Mouse (Mus musculus) cerebellum, adult 8-10 months (tissue): Measurements from ENCODE around the gene Lrpprc.

ENCODE experiments used
- DNase-seq: peaks from one replicate; pipeline ENCODE4 v3.0.0; 2022

Lrpprc gene

GRCm38 (mm10) chr17:84758374-84758773 is 32.2 kb downstream of the Lrpprc start:
- no peak for DNase-seq

GRCm38 (mm10) chr17:84756090-84756489 is 34.5 kb downstream of the Lrpprc start:
- no peak for DNase-seq

- DNase-seq: no peak
Observed at GRCm38 (mm10) chr17:84753489-84753888, 37.1 kb downstream of the Lrpprc start.

DNA sequence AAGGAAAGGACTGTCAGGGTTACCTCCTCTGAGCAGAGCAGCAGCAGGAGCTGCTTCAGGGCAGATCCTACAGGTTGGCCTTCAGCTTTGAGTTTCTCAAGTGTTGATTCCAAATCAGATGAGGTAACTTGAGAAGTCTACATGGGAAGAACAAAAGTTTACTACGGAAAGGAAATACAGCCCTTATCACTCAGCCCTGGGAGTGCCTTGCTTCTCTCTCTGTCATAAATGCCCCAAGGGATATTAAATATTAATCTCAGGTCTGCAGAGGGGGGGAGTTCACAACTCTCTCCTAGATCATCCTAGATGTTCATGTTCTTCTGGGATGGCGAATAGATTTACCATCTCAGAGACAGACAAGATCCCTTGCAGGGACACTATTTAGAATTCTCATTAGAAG is 38.3 kb downstream of the Lrpprc start:
- no peak for DNase-seq

- no peak for DNase-seq
Observed at GRCm38 (mm10) chr17:84751630-84752191, 38.9 kb downstream of the Lrpprc start.

DNA sequence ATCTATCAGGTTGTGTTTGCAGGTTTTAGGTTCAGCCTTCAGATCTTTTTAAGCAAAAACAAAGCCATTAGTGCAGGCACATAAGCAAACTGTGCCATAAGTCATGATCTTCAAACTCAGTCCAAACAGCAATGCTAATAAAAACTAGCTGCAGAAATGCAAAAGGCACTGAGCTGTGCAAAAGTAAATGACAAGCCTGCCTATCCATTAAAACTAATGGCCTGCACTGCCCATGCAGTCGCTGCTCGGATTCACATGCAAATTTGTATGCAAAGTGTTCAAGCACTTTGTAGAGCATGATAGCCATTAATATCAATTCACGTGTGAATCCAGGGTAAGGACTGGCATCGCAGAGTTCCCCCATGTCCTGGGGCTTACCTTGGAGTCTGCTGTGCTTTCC is 40.5 kb downstream of the Lrpprc start:
- no peak for DNase-seq

DNA sequence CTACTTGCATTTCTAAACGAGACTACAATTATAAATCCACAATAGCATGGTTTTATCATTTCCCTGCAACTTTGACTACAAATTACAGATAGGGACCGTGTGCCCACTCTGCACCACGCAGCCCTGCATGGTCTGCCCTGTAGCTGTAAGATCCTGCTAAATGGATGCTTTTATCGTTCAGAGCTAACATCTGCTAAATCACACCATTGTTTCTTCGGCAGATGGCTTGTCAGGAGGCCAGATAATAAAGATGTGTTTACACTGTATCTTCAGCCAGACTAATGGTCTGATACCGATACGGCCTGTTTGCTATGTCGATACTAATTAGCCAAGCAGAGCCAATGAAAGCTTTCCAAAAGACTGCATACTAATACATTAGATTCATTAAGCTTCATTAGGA is 41.3 kb downstream of the Lrpprc start:
- no peak for DNase-seq

DNA sequence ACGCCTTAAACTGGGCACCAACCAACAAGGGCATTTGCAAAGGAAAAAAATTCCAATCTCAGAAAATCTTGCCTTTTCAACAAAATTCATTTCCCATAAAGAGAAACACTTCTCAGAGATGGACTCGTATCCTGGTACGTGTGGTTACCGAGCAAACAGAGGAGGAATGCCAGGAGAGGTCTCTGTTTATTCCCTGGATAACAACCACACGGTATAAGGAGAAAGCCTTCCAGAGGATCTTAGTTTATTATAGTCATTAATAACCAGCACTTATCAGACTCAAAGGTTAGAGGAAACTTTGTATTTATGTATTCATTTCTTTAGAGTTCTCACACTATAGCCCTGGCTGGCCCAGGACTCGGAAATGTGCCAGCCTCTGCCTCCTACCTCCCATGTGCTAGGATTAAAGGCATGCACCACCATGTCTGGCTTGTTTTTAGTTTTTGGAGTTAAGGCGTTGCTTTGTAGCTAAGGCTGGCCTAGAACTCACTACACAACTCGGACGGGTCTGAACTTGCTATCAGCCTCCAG is 42.4 kb downstream of the Lrpprc start:
- no peak for DNase-seq

- DNase-seq: no peak
Observed at GRCm38 (mm10) chr17:84747212-84747611, 43.4 kb downstream of the Lrpprc start.

- no peak for DNase-seq
Observed at GRCm38 (mm10) chr17:84745001-84745400, 45.6 kb downstream of the Lrpprc start.

GRCm38 (mm10) chr17:84744256-84744655 is 46.3 kb downstream of the Lrpprc start:
- DNase-seq: no peak

- peak; percentile 20 for DNase-seq
Observed at GRCm38 (mm10) chr17:84738073-84738797, 52.4 kb downstream of the Lrpprc start.

DNA sequence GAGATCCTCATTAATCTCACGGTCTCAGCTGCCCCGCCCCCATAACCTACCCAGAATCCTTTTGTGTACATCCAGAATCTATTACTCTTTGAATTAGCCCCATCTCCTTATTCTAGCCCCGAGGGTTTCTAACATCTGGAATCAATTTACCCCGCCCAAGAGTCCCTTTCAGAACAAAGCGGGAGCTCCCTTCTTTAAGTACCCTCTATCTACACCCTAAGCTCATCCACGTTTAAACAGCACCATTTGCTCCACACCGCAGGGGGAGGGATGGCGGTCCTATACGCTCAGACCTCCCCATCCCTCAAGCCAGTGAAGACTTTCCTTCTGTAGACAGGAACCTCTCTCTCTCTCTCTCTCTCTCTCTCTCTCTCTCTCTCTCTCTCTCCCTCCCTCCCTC is 53.9 kb downstream of the Lrpprc start:
- DNase-seq: no peak

GRCm38 (mm10) chr17:84732612-84733011 is 58.0 kb downstream of the Lrpprc start:
- no peak for DNase-seq

DNA sequence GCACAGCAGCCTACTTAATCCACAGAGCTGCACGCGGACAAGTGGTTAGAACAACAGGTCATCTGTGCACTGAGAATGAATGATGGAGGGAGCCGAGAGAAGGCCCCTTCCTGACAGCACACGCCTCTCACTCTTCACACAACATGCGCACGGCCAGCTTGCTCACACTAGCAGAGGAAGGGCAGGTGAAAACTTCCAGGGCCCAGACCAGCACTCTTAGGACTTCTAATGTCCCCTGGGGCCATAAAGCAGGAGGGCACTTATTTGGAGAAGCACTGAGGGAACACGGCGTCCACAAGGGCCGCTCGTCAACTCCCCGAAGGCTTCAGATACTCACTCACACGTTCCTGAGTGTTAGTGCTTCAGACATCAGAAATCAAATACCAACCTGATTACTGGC is 59.2 kb downstream of the Lrpprc start:
- no peak for DNase-seq

DNA sequence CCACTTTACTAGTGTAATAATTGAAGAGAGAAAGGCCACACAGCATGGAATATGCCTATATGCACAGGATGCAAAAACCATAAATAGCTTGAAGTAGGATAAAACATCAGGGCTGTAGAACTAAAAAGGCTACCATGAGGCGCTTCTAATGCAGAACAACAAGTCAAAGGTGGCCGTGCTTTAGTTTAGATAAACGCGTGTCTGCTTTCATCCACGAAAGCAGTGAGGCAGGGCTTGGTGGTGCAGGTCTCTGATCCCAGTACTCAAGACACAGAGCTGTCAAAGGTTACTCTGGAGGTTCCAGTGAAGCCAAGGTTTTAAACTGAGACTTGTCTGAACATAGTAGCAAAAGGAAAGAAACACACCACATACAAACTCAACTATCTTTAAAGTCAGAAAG is 61.4 kb downstream of the Lrpprc start:
- DNase-seq: no peak

DNA sequence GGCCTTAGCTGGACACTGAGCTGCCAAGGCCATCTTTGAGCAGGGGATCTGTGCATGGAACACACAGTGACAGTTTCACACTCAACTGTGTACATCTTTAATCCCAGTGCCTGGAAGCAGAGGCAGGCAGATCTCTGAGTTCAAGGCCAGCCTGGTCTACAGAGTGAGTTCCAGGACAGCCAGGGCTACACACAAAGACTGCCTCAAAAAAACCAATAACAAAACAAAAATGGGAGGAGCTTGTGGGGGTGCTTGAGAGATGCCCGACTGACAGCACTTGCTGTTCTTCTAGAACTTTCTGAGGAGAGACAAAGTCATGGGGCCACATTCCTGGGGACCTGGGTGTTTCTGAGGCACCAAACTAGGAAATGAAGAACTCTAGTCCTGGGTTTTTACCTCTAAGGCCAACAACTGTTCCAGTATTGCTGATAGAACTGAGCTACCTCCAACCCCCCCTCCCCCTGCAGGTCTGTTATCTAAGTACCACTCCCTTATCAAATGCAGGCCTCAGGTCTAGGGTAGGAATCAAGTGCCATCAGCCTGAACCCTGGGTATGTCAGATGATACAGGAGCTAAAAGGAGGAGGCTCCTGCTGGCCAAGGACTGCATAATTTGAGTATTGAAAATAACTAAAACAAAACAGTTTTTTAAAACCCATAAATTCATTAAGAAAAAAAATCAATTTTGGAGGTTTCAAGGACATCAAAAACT is 62.2 kb downstream of the Lrpprc start:
- no peak for DNase-seq

DNA sequence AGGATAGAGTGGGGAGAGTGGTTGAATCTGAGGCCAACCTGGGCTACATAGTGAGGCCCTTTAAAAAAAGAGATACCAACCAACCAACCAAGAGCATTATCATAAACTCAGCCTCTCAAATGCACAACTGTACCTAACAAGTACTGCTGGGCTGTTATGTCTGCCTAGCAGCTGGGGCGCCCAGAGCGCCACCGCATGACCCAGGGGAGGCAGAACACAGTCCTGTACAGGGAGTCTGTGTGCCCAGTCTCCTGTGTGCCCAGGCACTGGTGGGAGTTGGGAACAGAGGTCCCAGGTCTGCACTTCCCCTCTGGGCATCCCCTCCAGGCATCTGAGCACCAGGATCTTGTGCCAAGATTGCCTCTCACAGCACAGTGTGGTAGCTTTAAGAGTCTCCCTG is 65.4 kb downstream of the Lrpprc start:
- no peak for DNase-seq

DNA sequence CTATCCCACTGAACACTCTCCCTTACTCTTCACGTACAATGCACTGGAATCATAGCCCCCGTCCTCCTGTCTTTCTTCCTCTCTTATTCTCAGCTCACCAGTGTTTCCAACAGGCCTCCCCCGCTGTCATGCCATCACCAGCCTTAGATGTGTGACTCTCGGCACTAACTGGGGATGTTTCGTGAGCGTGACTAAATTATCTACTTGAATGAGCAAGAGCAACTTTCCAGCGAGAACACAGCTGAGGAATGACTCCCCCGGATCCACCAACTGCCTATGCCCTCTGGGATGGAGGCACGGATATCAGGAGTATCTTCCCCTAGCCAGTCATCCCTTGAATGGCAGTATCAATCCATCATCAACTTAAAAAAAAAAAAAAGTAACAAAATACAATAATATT is 66.6 kb downstream of the Lrpprc start:
- no peak for DNase-seq

GRCm38 (mm10) chr17:84719105-84719504 is 71.5 kb downstream of the Lrpprc start:
- no peak for DNase-seq

DNA sequence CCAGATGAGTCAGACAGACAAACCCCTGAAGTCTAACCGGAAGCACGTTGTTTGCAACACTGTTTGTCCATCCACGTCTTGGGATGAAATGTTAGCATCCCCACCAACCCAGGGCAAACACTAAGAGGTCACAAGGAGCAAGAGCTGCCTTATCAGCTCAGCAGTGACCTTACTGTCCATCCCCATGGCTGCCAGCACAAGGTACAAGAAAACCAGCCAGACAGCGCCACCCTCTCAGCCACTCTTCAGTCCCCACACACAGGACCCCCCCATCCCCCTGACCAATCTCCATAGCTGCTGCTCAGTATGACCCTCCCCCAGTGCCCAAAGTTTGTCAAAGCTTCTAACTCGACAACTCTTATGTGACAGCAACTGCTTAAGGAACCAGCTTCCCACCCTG is 73.2 kb downstream of the Lrpprc start:
- DNase-seq: no peak

- DNase-seq: no peak
Observed at GRCm38 (mm10) chr17:84716252-84716872, 74.2 kb downstream of the Lrpprc start.

- DNase-seq: no peak
Observed at GRCm38 (mm10) chr17:84714930-84715329, 75.7 kb downstream of the Lrpprc start.
